Mouse (Mus musculus): ENCODE results near the gene Eef1g. TPM values are rescaled to one million over a fixed set of nuclear protein-coding genes. Genes with fewer than 3 reads are reported as not detected.

Gene Eef1g
- polyA plus RNA-seq, 1 experiment: 242 TPM

DNA sequence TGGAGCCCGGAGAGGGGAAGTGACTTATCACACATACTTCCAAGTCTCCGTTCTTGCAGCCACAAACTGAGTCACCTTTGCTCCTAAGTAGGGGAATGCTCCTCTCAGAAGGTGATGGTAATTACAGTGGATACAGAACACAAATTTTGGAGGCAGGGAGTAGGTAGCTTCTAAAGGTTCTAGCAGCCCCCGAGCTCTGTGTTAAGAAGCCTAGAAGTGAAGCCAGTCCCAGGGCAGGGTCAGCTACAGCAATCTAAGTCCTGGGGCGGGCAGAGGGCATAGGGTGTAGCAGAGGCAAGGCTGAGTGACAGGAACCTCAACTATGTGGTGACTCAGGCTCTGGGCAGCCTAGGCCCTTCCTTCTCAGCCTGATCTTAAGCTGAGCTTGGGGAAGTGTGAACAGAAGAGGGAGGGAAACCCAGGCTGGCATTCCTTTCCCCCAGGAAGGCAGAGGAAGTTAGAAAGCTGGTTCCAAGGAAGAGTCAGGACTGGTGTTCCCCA, 16.4 kb downstream of the Eef1g start:
- Histone ChIP-seq H3K27ac (ENCODE audit: insufficient read depth, low read length) (peak overlapping the region; percentile 3; the same call in 1 of the 2 replicates), H3K4me1 (ENCODE audit: control insufficient read depth, insufficient read depth, insufficient read length) (peaks cover 44% of the 10 kb centered on the region; the same call in 1 of the 2 replicates)

DNA sequence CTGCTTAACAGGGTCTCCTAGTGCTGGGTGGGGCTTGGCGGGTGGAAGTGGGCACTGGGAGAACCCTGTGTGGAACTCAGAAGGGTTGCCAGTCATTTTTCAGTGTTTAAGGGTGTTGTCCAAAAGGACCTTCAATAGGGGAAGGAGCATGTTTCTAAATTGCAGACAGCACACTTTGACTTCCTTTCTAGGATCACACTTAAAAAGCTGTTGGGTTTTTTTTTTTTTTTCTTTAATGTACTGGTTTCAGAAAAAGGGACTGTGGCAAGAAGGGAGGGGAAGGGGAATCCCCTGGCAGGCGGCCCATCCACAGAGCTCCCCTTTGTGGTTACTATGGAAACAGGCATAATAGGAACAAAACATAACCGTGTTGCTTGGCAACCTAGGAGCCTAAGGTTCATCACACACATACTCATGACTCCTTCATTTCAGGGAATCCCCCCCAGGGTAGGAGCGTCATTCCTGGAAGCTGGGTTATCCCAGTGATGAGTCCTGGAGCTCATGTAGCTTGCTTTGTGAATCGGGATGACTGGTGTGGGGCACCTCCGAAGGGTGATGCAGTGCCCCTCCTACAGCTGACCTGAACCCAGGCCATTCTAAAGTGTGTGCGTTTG, 17.5 kb downstream of the Eef1g start:
- Histone ChIP-seq H3K27ac (ENCODE audit: insufficient read depth, low read length) (peak overlapping the region; percentile 76), H3K36me3 (ENCODE audit: control insufficient read depth, insufficient read depth, low read length) (no peaks in the 10 kb centered on the region; the same call in 1 of the 2 replicates), H3K27me3 (ENCODE audit: control insufficient read depth, insufficient read depth, low read length) (peaks cover 4% of the 10 kb centered on the region; the same call in 1 of the 2 replicates), H3K4me1 (ENCODE audit: control insufficient read depth, insufficient read depth, insufficient read length) (peaks cover 46% of the 10 kb centered on the region), H3K4me3 (ENCODE audit: extremely low read depth, insufficient read depth, insufficient read length) (no peak overlapping the region)
- 9% methylated on average over 7 of the region's 7 CpGs for WGBS
- DNase-seq (ENCODE audit: low read depth in 1 of 2, low spot score in 2 of 2): peak; percentile 69 to 97
- TF ChIP-seq CTCF (IDR thresholded peaks at IDR 0.05; ENCODE audit: extremely low read depth, insufficient read depth, insufficient read length, insufficient replicate concordance) (no peak), POLR2A (IDR thresholded peaks at IDR 0.05; ENCODE audit: low read depth, low read length) (no peak)

More for the DNA sequence above, 16.4 kb downstream of the Eef1g start:
- Histone ChIP-seq H3K36me3 (ENCODE audit: control insufficient read depth, insufficient read depth, low read length) (peaks cover 9% of the 10 kb centered on the region), H3K4me3 (ENCODE audit: extremely low read depth, insufficient read depth, insufficient read length) (no peak overlapping the region), H3K27me3 (ENCODE audit: control insufficient read depth, insufficient read depth, low read length) (no peaks in the 10 kb centered on the region)
- no peak for TF ChIP-seq CTCF (IDR thresholded peaks at IDR 0.05; ENCODE audit: extremely low read depth, insufficient read depth, insufficient read length, insufficient replicate concordance)
- no peak for DNase-seq (ENCODE audit: low read depth in 1 of 2, low spot score in 2 of 2)
- 48% methylated on average over 4 of the region's 4 CpGs for WGBS

DNA sequence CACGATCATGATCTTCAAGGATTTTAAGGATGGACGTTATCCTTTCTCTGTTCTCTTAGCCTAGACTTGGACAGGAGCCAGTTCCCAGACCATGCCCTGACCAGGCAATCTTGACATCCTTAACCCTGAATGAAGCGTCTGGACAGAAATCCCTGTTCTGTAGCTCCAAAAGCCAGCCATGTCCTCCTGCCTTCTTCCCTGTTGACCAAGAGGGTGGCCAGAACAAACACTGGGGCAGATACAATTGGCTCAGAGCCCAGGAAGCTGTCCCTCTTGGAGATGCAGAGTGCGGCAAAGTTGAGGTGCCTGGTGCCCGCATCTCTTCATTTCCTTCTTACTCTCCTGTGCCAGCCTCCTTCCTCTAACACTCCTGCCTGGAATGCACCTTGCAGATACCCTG, 19.1 kb downstream of the Eef1g start:
- Histone ChIP-seq H3K27ac (ENCODE audit: insufficient read depth, low read length) (no peak overlapping the region), H3K4me1 (ENCODE audit: control insufficient read depth, insufficient read depth, insufficient read length) (peaks cover 44% of the 10 kb centered on the region), H3K4me3 (ENCODE audit: extremely low read depth, insufficient read depth, insufficient read length) (no peak overlapping the region), H3K27me3 (ENCODE audit: control insufficient read depth, insufficient read depth, low read length) (peaks cover 6% of the 10 kb centered on the region), H3K36me3 (ENCODE audit: control insufficient read depth, insufficient read depth, low read length) (no peaks in the 10 kb centered on the region)
- DNase-seq (ENCODE audit: low read depth in 1 of 2, low spot score in 2 of 2): no peak
- TF ChIP-seq POLR2A (IDR thresholded peaks at IDR 0.05; ENCODE audit: low read depth, low read length) (no peak), CTCF (IDR thresholded peaks at IDR 0.05; ENCODE audit: extremely low read depth, insufficient read depth, insufficient read length, insufficient replicate concordance) (no peak)
- WGBS: 85% methylated on average over 5 of the region's 5 CpGs

DNA sequence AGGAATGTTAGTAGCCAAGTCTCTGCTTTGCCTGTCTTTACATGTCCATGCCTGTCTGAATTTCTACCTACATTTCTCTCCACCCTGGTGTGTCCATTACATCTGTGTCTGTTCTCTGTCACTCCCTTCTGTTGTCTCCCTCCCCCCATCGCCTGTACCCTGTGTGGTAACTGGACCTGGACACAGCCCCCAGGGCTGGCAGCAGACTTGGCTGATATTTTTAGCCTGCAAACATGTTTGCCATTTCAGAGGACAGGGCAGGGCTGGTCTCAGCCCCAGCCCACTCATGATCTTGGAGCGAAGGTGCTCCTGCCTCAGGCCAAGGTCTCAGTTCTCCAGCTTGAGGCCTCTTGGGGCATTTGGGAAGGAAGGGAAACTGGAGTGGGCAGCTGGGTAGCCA, 21.0 kb downstream of the Eef1g start:
- Histone ChIP-seq H3K36me3 (ENCODE audit: control insufficient read depth, insufficient read depth, low read length) (no peaks in the 10 kb centered on the region), H3K4me3 (ENCODE audit: extremely low read depth, insufficient read depth, insufficient read length) (no peak overlapping the region), H3K4me1 (ENCODE audit: control insufficient read depth, insufficient read depth, insufficient read length) (peaks cover 34% of the 10 kb centered on the region), H3K27ac (ENCODE audit: insufficient read depth, low read length) (no peak overlapping the region), H3K27me3 (ENCODE audit: control insufficient read depth, insufficient read depth, low read length) (peaks cover 6% of the 10 kb centered on the region)
- TF ChIP-seq POLR2A (IDR thresholded peaks at IDR 0.05; ENCODE audit: low read depth, low read length) (no peak), CTCF (IDR thresholded peaks at IDR 0.05; ENCODE audit: extremely low read depth, insufficient read depth, insufficient read length, insufficient replicate concordance) (no peak)
- DNase-seq (ENCODE audit: low read depth in 1 of 2, low spot score in 2 of 2): no peak
- 81% methylated on average over 2 of the region's 2 CpGs for WGBS

DNA sequence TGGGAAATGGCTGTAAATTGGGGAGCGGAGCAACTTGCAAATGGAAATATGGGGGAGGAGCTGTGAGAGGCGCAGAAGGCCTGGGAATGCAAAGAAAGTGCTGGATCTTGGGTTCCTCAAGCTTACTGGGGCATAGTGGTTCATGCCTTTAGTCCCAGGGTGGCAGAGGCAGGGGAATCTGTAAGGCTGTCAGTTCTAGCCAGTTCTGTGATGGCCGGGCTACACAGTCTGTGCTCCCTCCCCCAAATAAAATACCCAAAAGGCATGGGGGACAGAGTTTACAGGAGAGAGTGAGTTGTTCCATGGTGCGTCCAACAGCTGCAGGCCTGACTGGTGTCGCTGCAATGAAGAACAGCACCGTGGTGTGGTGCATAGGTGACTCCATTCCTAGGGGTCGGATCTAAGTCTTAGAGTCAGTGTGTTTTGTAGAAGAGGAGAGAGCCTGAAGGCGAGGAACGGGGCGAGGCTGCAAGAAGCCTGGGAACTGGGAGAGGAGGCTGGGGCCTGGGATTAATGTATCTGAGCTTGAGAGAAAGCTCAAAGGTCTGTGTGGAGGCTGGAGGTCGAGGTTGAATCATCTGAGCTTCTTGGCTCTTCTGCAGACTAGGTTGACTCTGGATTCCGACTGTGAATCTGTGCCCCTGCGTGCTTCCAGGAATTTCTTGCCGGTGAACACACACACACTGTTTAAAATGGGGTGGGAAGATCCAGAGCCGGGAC, 21.7 kb downstream of the Eef1g start:
- Histone ChIP-seq H3K4me3 (ENCODE audit: extremely low read depth, insufficient read depth, insufficient read length) (peak overlapping the region; percentile 73; the same call in 1 of the 2 replicates), H3K4me1 (ENCODE audit: control insufficient read depth, insufficient read depth, insufficient read length) (peaks cover 33% of the 10 kb centered on the region), H3K27me3 (ENCODE audit: control insufficient read depth, insufficient read depth, low read length) (peaks cover 6% of the 10 kb centered on the region), H3K36me3 (ENCODE audit: control insufficient read depth, insufficient read depth, low read length) (no peaks in the 10 kb centered on the region), H3K27ac (ENCODE audit: insufficient read depth, low read length) (no peak overlapping the region)
- no peak for TF ChIP-seq CTCF (IDR thresholded peaks at IDR 0.05; ENCODE audit: extremely low read depth, insufficient read depth, insufficient read length, insufficient replicate concordance)
- TF ChIP-seq POLR2A (IDR thresholded peaks at IDR 0.05; ENCODE audit: low read depth, low read length): no peak
- 76% methylated on average over 15 of the region's 15 CpGs for WGBS
- no peak for DNase-seq (ENCODE audit: low read depth in 1 of 2, low spot score in 2 of 2)

DNA sequence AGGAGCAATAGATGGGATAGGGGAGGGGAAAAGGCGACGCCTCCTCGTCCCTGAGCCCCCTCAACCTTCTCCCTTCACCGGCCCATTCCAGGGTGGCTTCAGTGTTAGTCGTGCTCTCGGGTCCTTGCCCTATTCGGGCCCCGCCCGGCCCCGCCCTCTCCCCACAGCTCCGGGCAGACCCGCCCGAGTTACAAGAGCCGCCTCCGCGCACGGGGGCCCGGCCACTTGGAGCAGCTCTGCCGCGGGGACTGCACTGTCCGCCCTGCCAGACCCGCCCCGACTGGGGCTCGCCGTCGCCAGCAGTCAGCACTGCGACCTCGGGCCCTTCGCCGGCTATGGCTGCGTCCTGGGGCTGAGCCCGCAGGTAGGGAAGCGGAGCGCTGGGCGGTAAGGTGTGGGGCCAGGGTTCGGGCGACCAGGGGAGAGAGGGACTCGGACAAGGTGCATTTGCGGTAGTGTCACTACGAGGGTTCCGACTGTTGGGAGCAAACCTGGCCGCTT, 22.3 kb downstream of the Eef1g start, which contains the start of gene Ahnak:
TSS of gene Ahnak (plus strand) at position 219 of the 501 bp plus-strand sequence.
- 3% methylated on average over 41 of the region's 42 CpGs for WGBS
- peaks cover 28% of the 10 kb centered on the region for H3K4me1 ChIP-seq (ENCODE audit: control insufficient read depth, insufficient read depth, insufficient read length)
- peak in 1 of 2 experiments; percentile 45 for DNase-seq (ENCODE audit: low read depth in 1 of 2, low spot score in 2 of 2)
- peak within 1 kb of the TSS; percentile 77 for H3K27ac ChIP-seq (ENCODE audit: insufficient read depth, low read length)
- peaks cover 6% of the 10 kb centered on the region for H3K27me3 ChIP-seq (ENCODE audit: control insufficient read depth, insufficient read depth, low read length)
- H3K4me3 ChIP-seq (ENCODE audit: extremely low read depth, insufficient read depth, insufficient read length): peak within 1 kb of the TSS; percentile 73
- no peaks in the 10 kb centered on the region for H3K36me3 ChIP-seq (ENCODE audit: control insufficient read depth, insufficient read depth, low read length)
- TF ChIP-seq POLR2A (IDR thresholded peaks at IDR 0.05; ENCODE audit: low read depth, low read length) (no peak; the same call in 1 of the 2 replicates), CTCF (IDR thresholded peaks at IDR 0.05; ENCODE audit: extremely low read depth, insufficient read depth, insufficient read length, insufficient replicate concordance) (no peak)
